ENCODE assay signal across 15 mouse cellular contexts in the genomic region with DNA sequence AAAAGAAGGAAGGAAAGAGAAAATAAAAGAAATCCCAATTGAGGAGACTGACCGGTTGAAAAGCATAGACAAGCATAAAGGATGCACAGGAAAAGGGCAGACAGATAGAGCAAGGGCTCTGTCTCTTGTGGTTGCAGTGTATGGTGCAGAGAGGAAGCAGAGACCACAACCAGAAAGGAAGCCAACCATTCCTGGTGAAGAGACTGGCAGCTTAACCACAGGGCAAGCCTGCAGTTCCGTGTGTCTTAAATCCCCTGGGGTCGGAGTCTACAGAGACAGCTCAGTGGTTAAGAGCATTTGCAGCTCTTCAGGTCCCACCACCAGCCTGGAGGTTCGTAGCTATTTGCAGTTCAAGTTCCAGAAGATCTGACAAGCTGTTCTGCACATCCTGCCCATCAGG. TPM values are rescaled to one million over a fixed set of nuclear protein-coding genes. Genes with fewer than 3 reads are reported as not detected.
DNase-seq lines count a peak whose midpoint lies in the region; ATAC-seq and TF ChIP-seq lines count a peak whose summit lies in the region.
"Had no signal": no experiment of that assay in that cellular context is flagged by ENCODE, and none has a peak within 500 bp of the region (broad histone marks: within the 10 kb centered on the region; RNA-seq: fewer than 3 reads in every experiment).

No protein-coding gene starts in this region.

- intact Hi-C loops in left cerebral cortex, adult 2 months (cut with DNase I), result no loop called here

- peak; percentile 93 for DNase-seq in 416B (ENCODE audit: low read depth)
- peak; percentile 19 to 26 for DNase-seq in B cell, adult 2 months
- DNase-seq in kidney, adult 9 months, result no peak
- no peak for DNase-seq in left cerebral cortex, adult 2 months (ENCODE audit: extremely low spot score in 1 of 2, low spot score in 2 of 2)
- DNase-seq in urinary bladder, adult 18-20 months (ENCODE audit: low spot score in 2 of 2), result no peak
- DNase-seq: cerebellum, postnatal 25 days; gastrocnemius, postnatal 25 days; retina, postnatal 1 day had no signal

- no peak for TF ChIP-seq CTCF in left cerebral cortex, adult 2 months (IDR thresholded peaks at IDR 0.05)

- H3K4me3 ChIP-seq in left cerebral cortex, adult 2 months, result no peak overlapping the region
- H3K4me3 ChIP-seq: forebrain, embryonic 15.5 days; limb, embryonic 12.5 days; lung, embryonic 15.5 days; midbrain, embryonic 10.5 days had no signal

- no peak overlapping the region for H3K27ac ChIP-seq in left cerebral cortex, adult 2 months
- H3K27ac ChIP-seq: forebrain, embryonic 15.5 days; limb, embryonic 12.5 days; lung, embryonic 15.5 days; midbrain, embryonic 10.5 days had no signal

- peak; percentile 98 for ATAC-seq in common myeloid progenitor, adult 5-6 weeks (replicated peaks; ENCODE audit: low read depth, poor library complexity, severe bottlenecking)
- ATAC-seq in neutrophil, adult 5-6 weeks (ENCODE audit: extremely low read depth, insufficient number of reproducible peaks, low FRiP score, poor library complexity, severe bottlenecking), result peak; percentile 55; the same call in 1 of the 2 replicates
- ATAC-seq: forebrain, embryonic 15.5 days; hindbrain, embryonic 16.5 days had no signal

RNA-seq across cellular contexts. Expression of a gene that starts 31.6 kb away (rescaled TPM):
- total RNA-seq in common myeloid progenitor, adult 5-6 weeks (2017), result 1.0 and 3.4 TPM in 2 replicates
- 4.8 and 5.5 TPM in 2 replicates for total RNA-seq in neutrophil, adult 5-6 weeks (2017)
- under 1 TPM; 0.41 to 0.51 TPM for total RNA-seq in left cerebral cortex, adult 2 months (2021)
- total RNA-seq: gastrocnemius, postnatal 25 days had no signal

RNA-seq across cellular contexts. Expression of a gene that starts 55.6 kb away (rescaled TPM):
- 128 and 156 TPM in 2 replicates for total RNA-seq in common myeloid progenitor, adult 5-6 weeks (2017)
- 107 and 115 TPM in 2 replicates for total RNA-seq in neutrophil, adult 5-6 weeks (2017)
- total RNA-seq in left cerebral cortex, adult 2 months (2021), result 10 to 100 TPM; 87.1 to 94.4 TPM

Comparison
In these comparisons a context has a peak if more than half of its experiments do, and no peak if none do; other contexts are left out.
1. DNase-seq: peak in 416B (single experiment) and B cell, adult 2 months (2 of 2); none in kidney, adult 9 months (single experiment), left cerebral cortex, adult 2 months (0 of 2) and urinary bladder, adult 18-20 months (0 of 2).